Mouse (Mus musculus): ENCODE measurements around the gene Lrrc20. TPM values are rescaled to one million over a fixed set of nuclear protein-coding genes. Genes with fewer than 3 reads are reported as not detected.
"Not testable (repeated sequence)": the region's sequence is repeated elsewhere in the genome, so short reads cannot be mapped to it uniquely, and the experiment has no call there.

The Lrrc20 gene
- polyA plus RNA-seq, 1 experiment: 10.9 TPM

GRCm38 (mm10) chr10:61604376-61605065 is 128.9 kb downstream of the Lrrc20 start:
- Histone ChIP-seq H3K4me1 (replicated peaks; ENCODE audit: control insufficient read depth, insufficient read depth, low read length) (peaks cover 3% of the 10 kb centered on the region; the same call in 1 of the 2 replicates), H3K36me3 (ENCODE audit: control insufficient read depth, insufficient read depth, low read length) (no peaks in the 10 kb centered on the region), H3K4me3 (ENCODE audit: control insufficient read depth, insufficient read depth, low read length) (no peak overlapping the region), H3K27ac (ENCODE audit: control insufficient read depth, insufficient read depth, low read length) (no peak overlapping the region), H3K27me3 (ENCODE audit: control insufficient read depth, insufficient read depth, low read length) (no peaks in the 10 kb centered on the region)
- DNase-seq: no peak
- TF ChIP-seq CTCF (IDR thresholded peaks at IDR 0.05; ENCODE audit: borderline replicate concordance, control insufficient read depth, extremely low read depth, insufficient read depth, low read length, poor library complexity): no peak
- no peak for TF ChIP-seq POLR2A (IDR thresholded peaks at IDR 0.05; ENCODE audit: control insufficient read depth, extremely low read depth, insufficient read depth, low read length, poor library complexity)
- 77% methylated on average over 10 of the region's 10 CpGs for WGBS

- H3K27me3 ChIP-seq (ENCODE audit: control insufficient read depth, insufficient read depth, low read length); H3K4me1 ChIP-seq (replicated peaks; ENCODE audit: control insufficient read depth, insufficient read depth, low read length); H3K27ac ChIP-seq (ENCODE audit: control insufficient read depth, insufficient read depth, low read length); DNase-seq; H3K36me3 ChIP-seq (ENCODE audit: control insufficient read depth, insufficient read depth, low read length); H3K4me3 ChIP-seq (ENCODE audit: control insufficient read depth, insufficient read depth, low read length): not testable (repeated sequence)
- 77% methylated on average over 11 of the region's 11 CpGs for WGBS
These were observed 129.8 kb downstream of the Lrrc20 start for GRCm38 (mm10) chr10:61605381-61605780.

GRCm38 (mm10) chr10:61605851-61606250 is 130.2 kb downstream of the Lrrc20 start:
- peak; percentile 58 for DNase-seq
- WGBS: 7% methylated on average over 8 of the region's 8 CpGs

GRCm38 (mm10) chr10:61608233-61608632 is 132.6 kb downstream of the Lrrc20 start:
- H3K4me3 ChIP-seq (ENCODE audit: control insufficient read depth, insufficient read depth, low read length): no peak overlapping the region
- no peaks in the 10 kb centered on the region for H3K4me1 ChIP-seq (replicated peaks; ENCODE audit: control insufficient read depth, insufficient read depth, low read length)
- no peaks in the 10 kb centered on the region for H3K36me3 ChIP-seq (ENCODE audit: control insufficient read depth, insufficient read depth, low read length)
- H3K27ac ChIP-seq (ENCODE audit: control insufficient read depth, insufficient read depth, low read length): no peak overlapping the region
- TF ChIP-seq POLR2A (IDR thresholded peaks at IDR 0.05; ENCODE audit: control insufficient read depth, extremely low read depth, insufficient read depth, low read length, poor library complexity) (no peak), CTCF (IDR thresholded peaks at IDR 0.05; ENCODE audit: borderline replicate concordance, control insufficient read depth, extremely low read depth, insufficient read depth, low read length, poor library complexity) (no peak)
- no peak for DNase-seq
- H3K27me3 ChIP-seq (ENCODE audit: control insufficient read depth, insufficient read depth, low read length): no peaks in the 10 kb centered on the region

More at GRCm38 (mm10) chr10:61605851-61606250, 130.2 kb downstream of the Lrrc20 start:
- H3K4me1 ChIP-seq (replicated peaks; ENCODE audit: control insufficient read depth, insufficient read depth, low read length): peaks cover 3% of the 10 kb centered on the region; the same call in 1 of the 2 replicates
- no peaks in the 10 kb centered on the region for H3K36me3 ChIP-seq (ENCODE audit: control insufficient read depth, insufficient read depth, low read length)
- TF ChIP-seq POLR2A (IDR thresholded peaks at IDR 0.05; ENCODE audit: control insufficient read depth, extremely low read depth, insufficient read depth, low read length, poor library complexity) (no peak), CTCF (IDR thresholded peaks at IDR 0.05; ENCODE audit: borderline replicate concordance, control insufficient read depth, extremely low read depth, insufficient read depth, low read length, poor library complexity) (no peak)
- H3K4me3 ChIP-seq (ENCODE audit: control insufficient read depth, insufficient read depth, low read length): no peak overlapping the region
- H3K27me3 ChIP-seq (ENCODE audit: control insufficient read depth, insufficient read depth, low read length): no peaks in the 10 kb centered on the region
- H3K27ac ChIP-seq (ENCODE audit: control insufficient read depth, insufficient read depth, low read length): no peak overlapping the region

- peak; percentile 22 for DNase-seq
- WGBS: 85% methylated on average over 8 of the region's 8 CpGs
These were observed 135.1 kb downstream of the Lrrc20 start for GRCm38 (mm10) chr10:61610650-61611235.

GRCm38 (mm10) chr10:61614311-61614710 is 138.7 kb downstream of the Lrrc20 start:
- Histone ChIP-seq H3K4me3 (ENCODE audit: control insufficient read depth, insufficient read depth, low read length) (no peak overlapping the region), H3K27me3 (ENCODE audit: control insufficient read depth, insufficient read depth, low read length) (no peaks in the 10 kb centered on the region), H3K27ac (ENCODE audit: control insufficient read depth, insufficient read depth, low read length) (no peak overlapping the region), H3K36me3 (ENCODE audit: control insufficient read depth, insufficient read depth, low read length) (no peaks in the 10 kb centered on the region), H3K4me1 (replicated peaks; ENCODE audit: control insufficient read depth, insufficient read depth, low read length) (no peaks in the 10 kb centered on the region)
- DNase-seq: no peak
- 94% methylated on average over 7 of the region's 7 CpGs for WGBS
- TF ChIP-seq POLR2A (IDR thresholded peaks at IDR 0.05; ENCODE audit: control insufficient read depth, extremely low read depth, insufficient read depth, low read length, poor library complexity) (no peak), CTCF (IDR thresholded peaks at IDR 0.05; ENCODE audit: borderline replicate concordance, control insufficient read depth, extremely low read depth, insufficient read depth, low read length, poor library complexity) (no peak)

More at GRCm38 (mm10) chr10:61610650-61611235, 135.1 kb downstream of the Lrrc20 start:
- H3K4me3 ChIP-seq (ENCODE audit: control insufficient read depth, insufficient read depth, low read length): no peak overlapping the region
- H3K4me1 ChIP-seq (replicated peaks; ENCODE audit: control insufficient read depth, insufficient read depth, low read length): no peaks in the 10 kb centered on the region
- H3K36me3 ChIP-seq (ENCODE audit: control insufficient read depth, insufficient read depth, low read length): no peaks in the 10 kb centered on the region
- H3K27ac ChIP-seq (ENCODE audit: control insufficient read depth, insufficient read depth, low read length): no peak overlapping the region
- TF ChIP-seq CTCF (IDR thresholded peaks at IDR 0.05; ENCODE audit: borderline replicate concordance, control insufficient read depth, extremely low read depth, insufficient read depth, low read length, poor library complexity) (no peak), POLR2A (IDR thresholded peaks at IDR 0.05; ENCODE audit: control insufficient read depth, extremely low read depth, insufficient read depth, low read length, poor library complexity) (no peak)
- no peaks in the 10 kb centered on the region for H3K27me3 ChIP-seq (ENCODE audit: control insufficient read depth, insufficient read depth, low read length)
